Mouse (Mus musculus) megakaryocyte, embryonic 14.5 days (primary cell): ENCODE measurements at regions not wholly inside any gene's neighbourhood (a gene's known extent, or its start where the extent isn't known, plus 50 kb on each side); places are given as distances from the start of the nearest gene placed in this dataset.
"Not testable (repeated sequence)": the region's sequence is repeated elsewhere in the genome, so short reads cannot be mapped to it uniquely, and the experiment has no call there.

Experiments
- FLI1 ChIP-seq: IDR thresholded peaks from 2 replicates; pipeline ENCODE4 v1.6.1; 2012; ENCODE audit warnings: low read length, inconsistent platforms, mixed read lengths
- GATA1 ChIP-seq: IDR thresholded peaks from 3 replicates; pipeline ENCODE4 v1.6.1; 2012; ENCODE audit warnings: mixed read lengths, low read length, inconsistent platforms, borderline replicate concordance

- not testable (repeated sequence) for TF ChIP-seq GATA1, FLI1
Measured at GRCm38 (mm10) chr14:52988563-52988962, 493.0 kb upstream of the Olfr1507 start.
